ENCODE assay signal across 8 mouse cellular contexts in the genomic region with DNA sequence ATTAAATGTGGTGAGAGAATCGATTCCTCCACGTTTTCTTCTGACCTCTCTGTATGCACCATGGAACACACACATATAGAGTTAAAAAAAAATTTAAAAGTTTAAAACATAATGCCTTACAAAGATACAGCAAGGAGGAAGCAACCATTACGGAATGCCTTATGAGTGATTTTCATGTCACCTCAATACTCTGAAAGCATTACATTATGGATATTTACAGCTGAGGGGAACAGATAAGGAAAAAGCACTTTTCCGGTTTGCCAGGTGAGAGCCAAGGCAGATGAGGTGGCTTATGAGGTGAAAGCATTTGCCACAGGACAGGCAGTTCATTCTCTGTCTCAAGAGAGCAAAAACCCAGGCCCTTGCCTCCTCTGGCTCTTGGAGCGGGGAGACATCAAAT. TPM values are rescaled to one million over a fixed set of nuclear protein-coding genes. Genes with fewer than 3 reads are reported as not detected.
A peak's percentile ranks its signal among the peaks of the same experiment; 100 is the strongest.
DNase-seq lines count a peak whose midpoint lies in the region; ATAC-seq and TF ChIP-seq lines count a peak whose summit lies in the region.

No protein-coding gene starts in this region.

- H3K9me3 ChIP-seq in kidney, embryonic 15.5 days (replicated peaks) = no peaks in the 10 kb centered on the region
- no peaks in the 10 kb centered on the region for H3K9me3 ChIP-seq in hindbrain, embryonic 11.5 days (ENCODE audit: control insufficient read depth, low read length)
- H3K9me3 ChIP-seq in midbrain, embryonic 13.5 days = no peaks in the 10 kb centered on the region

- DNase-seq in kidney, adult 9 months = no peak
- DNase-seq in hindbrain, embryonic 11.5 days (ENCODE audit: low spot score) = no peak
- no peak for DNase-seq in adrenal gland, postnatal 4 days (ENCODE audit: low spot score in 2 of 2)
- no peak for DNase-seq in T-cell, adult 2 months (ENCODE audit: low spot score)
- DNase-seq in ovary, postnatal 36 days (ENCODE audit: low spot score) = no peak

- peaks cover 39% of the 10 kb centered on the region for H3K36me3 ChIP-seq in kidney, embryonic 15.5 days
- no peaks in the 10 kb centered on the region for H3K36me3 ChIP-seq in hindbrain, embryonic 11.5 days (ENCODE audit: control insufficient read depth, insufficient read depth, low read length)
- H3K36me3 ChIP-seq in midbrain, embryonic 13.5 days = peaks cover 24% of the 10 kb centered on the region

- ATAC-seq in kidney, embryonic 15.5 days (replicated peaks; ENCODE audit: low FRiP score) = no peak
- no peak for ATAC-seq in hindbrain, embryonic 11.5 days (ENCODE audit: low FRiP score)
- ATAC-seq in midbrain, embryonic 13.5 days = no peak

- no peak for TF ChIP-seq POLR2A in bone marrow, adult 2 months (IDR thresholded peaks at IDR 0.05; ENCODE audit: borderline replicate concordance, control insufficient read depth, low read depth, low read length)

- no peak for TF ChIP-seq CTCF in bone marrow, adult 2 months (IDR thresholded peaks at IDR 0.05; ENCODE audit: control insufficient read depth, insufficient read depth, low read length)

- H3K4me3 ChIP-seq in kidney, embryonic 15.5 days (replicated peaks) = peak overlapping the region; percentile 78
- H3K4me3 ChIP-seq in bone marrow, adult 2 months (replicated peaks; ENCODE audit: control insufficient read depth, low read depth, low read length) = peak overlapping the region; percentile 59
- H3K4me3 ChIP-seq in hindbrain, embryonic 11.5 days (ENCODE audit: low read depth, low read length) = peak overlapping the region; percentile 64
- peak overlapping the region; percentile 58 for H3K4me3 ChIP-seq in midbrain, embryonic 13.5 days (replicated peaks)

- 72% methylated on average over 5 of the region's 5 CpGs for WGBS in kidney, embryonic 15.5 days
- 64% methylated on average over 5 of the region's 5 CpGs for WGBS in bone marrow, adult 2 months
- 74% methylated on average over 5 of the region's 5 CpGs for WGBS in hindbrain, embryonic 11.5 days
- WGBS in midbrain, embryonic 13.5 days = 68% methylated on average over 5 of the region's 5 CpGs

- no peaks in the 10 kb centered on the region for H3K27me3 ChIP-seq in kidney, embryonic 15.5 days
- H3K27me3 ChIP-seq in hindbrain, embryonic 11.5 days (ENCODE audit: control insufficient read depth, insufficient read depth, low read length) = no peaks in the 10 kb centered on the region
- no peaks in the 10 kb centered on the region for H3K27me3 ChIP-seq in midbrain, embryonic 13.5 days

- peaks cover 13% of the 10 kb centered on the region; the same call in 1 of the 2 replicates for H3K4me1 ChIP-seq in kidney, embryonic 15.5 days
- peaks cover 3% of the 10 kb centered on the region; the same call in 1 of the 2 replicates for H3K4me1 ChIP-seq in bone marrow, adult 2 months (ENCODE audit: control insufficient read depth, insufficient read depth, low read length)
- H3K4me1 ChIP-seq in hindbrain, embryonic 11.5 days (replicated peaks; ENCODE audit: control insufficient read depth, insufficient read depth, low read length) = no peaks in the 10 kb centered on the region
- H3K4me1 ChIP-seq in midbrain, embryonic 13.5 days (replicated peaks) = peaks cover 9% of the 10 kb centered on the region

- H3K4me2 ChIP-seq in kidney, embryonic 15.5 days = peak overlapping the region; percentile 91
- peak overlapping the region; percentile 40 for H3K4me2 ChIP-seq in hindbrain, embryonic 11.5 days (replicated peaks; ENCODE audit: low read depth, low read length)
- H3K4me2 ChIP-seq in midbrain, embryonic 13.5 days (replicated peaks) = peak overlapping the region; percentile 50

- H3K9ac ChIP-seq in kidney, embryonic 15.5 days = no peak overlapping the region
- no peak overlapping the region for H3K9ac ChIP-seq in hindbrain, embryonic 11.5 days (ENCODE audit: low read depth, low read length)
- peak overlapping the region; percentile 69; the same call in 1 of the 2 replicates for H3K9ac ChIP-seq in midbrain, embryonic 13.5 days (replicated peaks)

- H3K27ac ChIP-seq in kidney, embryonic 15.5 days = peak overlapping the region; percentile 78
- H3K27ac ChIP-seq in bone marrow, adult 2 months (ENCODE audit: control insufficient read depth, insufficient read depth, low read depth, low read length, poor library complexity) = no peak overlapping the region
- H3K27ac ChIP-seq in hindbrain, embryonic 11.5 days (ENCODE audit: low read depth, low read length) = no peak overlapping the region
- peak overlapping the region; percentile 83; the same call in 1 of the 2 replicates for H3K27ac ChIP-seq in midbrain, embryonic 13.5 days

RNA-seq across cellular contexts. Expression of a gene that starts 0.5 kb away (rescaled TPM):
- polyA plus RNA-seq in kidney, embryonic 15.5 days (2015; fragmentation: Nextera tagmentation; extraction: Ambion mirVana) = 29.6 and 35.1 TPM in 2 replicates
- polyA plus RNA-seq in bone marrow, adult 2 months (2011; ENCODE audit: insufficient read depth, insufficient read length, low replicate concordance, missing spikeins) = 9.1 and 23.7 TPM in 2 replicates
- polyA plus RNA-seq in hindbrain, embryonic 11.5 days (2014; fragmentation: Nextera tagmentation; extraction: Ambion mirVana) = 25.0 and 25.2 TPM in 2 replicates
- 21.0 and 22.7 TPM in 2 replicates for polyA plus RNA-seq in midbrain, embryonic 13.5 days (2015; fragmentation: Nextera tagmentation; extraction: Ambion mirVana)
- 10 to 100 TPM; 26.1 to 31.0 TPM for total RNA-seq in adrenal gland, postnatal 4 days (2021)

RNA-seq across cellular contexts. Expression of a gene that starts 39.8 kb away (rescaled TPM):
- 38.6 and 46.4 TPM in 2 replicates for polyA plus RNA-seq in kidney, embryonic 15.5 days (2015; fragmentation: Nextera tagmentation; extraction: Ambion mirVana)
- polyA plus RNA-seq in bone marrow, adult 2 months (2011; ENCODE audit: insufficient read depth, insufficient read length, low replicate concordance, missing spikeins) = 14.1 and 19.9 TPM in 2 replicates
- 42.7 and 56.1 TPM in 2 replicates for polyA plus RNA-seq in hindbrain, embryonic 11.5 days (2014; fragmentation: Nextera tagmentation; extraction: Ambion mirVana)
- polyA plus RNA-seq in midbrain, embryonic 13.5 days (2015; fragmentation: Nextera tagmentation; extraction: Ambion mirVana) = 43.0 and 51.0 TPM in 2 replicates
- 10 to 100 TPM; 31.6 to 39.7 TPM for total RNA-seq in adrenal gland, postnatal 4 days (2021)

Comparison
In these comparisons a context has a peak if more than half of its experiments do, and no peak if none do; other contexts are left out.
1. H3K27ac ChIP-seq: peak in kidney, embryonic 15.5 days (single experiment) and midbrain, embryonic 13.5 days (single experiment); none in bone marrow, adult 2 months (single experiment) and hindbrain, embryonic 11.5 days (single experiment).
2. H3K4me2 ChIP-seq: peak in every context shown above with its lines; median percentile 91 in kidney, embryonic 15.5 days; 50 in midbrain, embryonic 13.5 days; 40 in hindbrain, embryonic 11.5 days.
3. Peak in every context shown above with its lines, with median percentiles within 50 percentile points of each other: H3K4me3 ChIP-seq.